Mouse (Mus musculus) testis, adult 2 months (tissue): Measurements from ENCODE around the gene Nr1h4.

Experiments
- CTCF ChIP-seq: fragments of 200-500 bp; IDR thresholded peaks from 2 replicates; pipeline ENCODE4 v1.5.1; 2012; ENCODE audit warnings: low read depth, mild to moderate bottlenecking, inconsistent platforms, low read length, moderate library complexity; ENCODE audit not compliant: control insufficient read depth, insufficient read depth, insufficient replicate concordance
- POLR2A ChIP-seq: fragments of 200-500 bp; IDR thresholded peaks from 2 replicates; pipeline ENCODE4 v1.6.1; 2012; ENCODE audit warnings: low read depth, mild to moderate bottlenecking, inconsistent platforms, low read length, moderate library complexity; ENCODE audit not compliant: control insufficient read depth

DNA sequence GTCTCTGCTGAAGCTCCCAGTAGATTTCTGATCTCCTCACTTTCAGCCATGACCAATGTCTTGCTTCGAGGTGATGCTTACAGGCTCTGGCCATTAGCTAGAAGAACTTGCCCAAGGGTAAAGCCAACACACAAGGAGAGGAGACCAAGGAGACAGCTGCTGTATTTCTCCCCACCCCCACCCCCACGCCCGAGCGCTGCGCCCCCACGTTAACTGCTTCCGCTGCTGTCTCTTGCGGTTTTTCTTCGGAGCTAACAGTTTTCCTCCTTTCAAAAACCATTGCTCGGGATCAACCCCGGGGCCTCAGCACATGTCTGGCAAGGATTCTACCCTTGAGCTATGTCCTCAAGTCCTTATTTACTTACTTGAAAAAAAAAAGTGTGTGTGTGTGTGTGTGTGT lies 70.5 kb downstream of the Nr1h4 start:
- no peak for TF ChIP-seq CTCF
- TF ChIP-seq POLR2A: no peak
